Mouse (Mus musculus): Measurements from ENCODE around the gene Dnajb11. TPM values are rescaled to one million over a fixed set of nuclear protein-coding genes. Genes with fewer than 3 reads are reported as not detected.

Gene Dnajb11
- polyA plus RNA-seq, 1 experiment from 2014 or later = 116 TPM

DNA sequence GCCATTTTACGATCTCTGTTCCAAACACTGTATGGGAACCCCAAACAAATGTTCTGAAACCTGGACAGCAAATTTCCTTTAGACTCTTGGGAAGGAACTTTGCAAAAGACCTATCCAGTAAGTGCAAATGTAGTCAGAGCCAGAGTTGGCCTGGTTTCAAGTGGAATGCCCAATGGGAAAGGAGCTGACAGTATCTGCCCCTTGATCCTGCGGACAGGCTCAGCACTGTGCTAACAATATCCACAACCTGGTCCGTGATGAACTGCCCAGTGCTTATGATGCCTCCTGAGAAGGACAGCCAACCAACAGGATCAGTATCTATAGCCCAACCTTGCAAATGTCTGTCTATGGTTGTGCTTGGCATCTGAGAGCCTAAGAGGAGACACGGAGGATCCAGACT, 12.2 kb upstream of the Dnajb11 start:
- no peaks in the 10 kb centered on the region for H3K27me3 ChIP-seq (ENCODE audit: control insufficient read depth, insufficient read depth, low read length)
- ATAC-seq (ENCODE audit: low FRiP score) (no peak), DNase-seq (ENCODE audit: low spot score) (no peak)
- no peaks in the 10 kb centered on the region for H3K9me3 ChIP-seq (ENCODE audit: control insufficient read depth, low read length)
- no peak overlapping the region for H3K4me2 ChIP-seq (replicated peaks; ENCODE audit: low read depth, low read length)
- WGBS = 92% methylated on average over 4 of the region's 4 CpGs
- H3K27ac ChIP-seq (ENCODE audit: low read depth, low read length) = no peak overlapping the region
- H3K4me1 ChIP-seq (replicated peaks; ENCODE audit: control insufficient read depth, insufficient read depth, low read length) = no peaks in the 10 kb centered on the region
- H3K4me3 ChIP-seq (ENCODE audit: low read depth, low read length) = no peak overlapping the region
- no peaks in the 10 kb centered on the region for H3K36me3 ChIP-seq (ENCODE audit: control insufficient read depth, insufficient read depth, low read length)
- H3K9ac ChIP-seq (ENCODE audit: low read depth, low read length) = no peak overlapping the region

DNA sequence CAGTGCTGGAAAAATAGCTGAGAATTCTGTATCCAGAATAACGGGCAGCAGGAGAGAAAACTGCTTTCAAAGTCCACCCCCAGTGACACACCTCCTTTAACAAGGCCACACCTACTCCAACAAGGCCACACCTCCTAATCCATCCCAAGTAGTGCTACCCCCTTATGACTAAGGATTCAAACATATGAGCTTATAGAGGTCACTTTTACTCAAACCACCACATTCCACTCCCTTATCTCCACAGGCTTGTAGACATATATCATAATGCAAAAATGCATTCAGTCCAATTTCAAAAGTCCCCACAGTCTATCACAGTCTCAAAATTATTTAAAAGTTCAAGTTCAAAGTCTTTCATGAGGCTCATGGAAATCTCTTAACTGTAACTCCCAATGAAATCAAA, 10.0 kb upstream of the Dnajb11 start:
- H3K27me3 ChIP-seq (ENCODE audit: control insufficient read depth, insufficient read depth, low read length) = no peaks in the 10 kb centered on the region
- H3K4me3 ChIP-seq (ENCODE audit: low read depth, low read length) = no peak overlapping the region
- H3K9me3 ChIP-seq (ENCODE audit: control insufficient read depth, low read length) = no peaks in the 10 kb centered on the region
- no peak overlapping the region for H3K4me2 ChIP-seq (replicated peaks; ENCODE audit: low read depth, low read length)
- ATAC-seq (ENCODE audit: low FRiP score) (no peak), DNase-seq (ENCODE audit: low spot score) (no peak)
- H3K27ac ChIP-seq (ENCODE audit: low read depth, low read length) = no peak overlapping the region
- 88% methylated on average over 1 of the region's 1 CpGs for WGBS
- H3K9ac ChIP-seq (ENCODE audit: low read depth, low read length) = no peak overlapping the region
- H3K36me3 ChIP-seq (ENCODE audit: control insufficient read depth, insufficient read depth, low read length) = no peaks in the 10 kb centered on the region
- H3K4me1 ChIP-seq (replicated peaks; ENCODE audit: control insufficient read depth, insufficient read depth, low read length) = no peaks in the 10 kb centered on the region

DNA sequence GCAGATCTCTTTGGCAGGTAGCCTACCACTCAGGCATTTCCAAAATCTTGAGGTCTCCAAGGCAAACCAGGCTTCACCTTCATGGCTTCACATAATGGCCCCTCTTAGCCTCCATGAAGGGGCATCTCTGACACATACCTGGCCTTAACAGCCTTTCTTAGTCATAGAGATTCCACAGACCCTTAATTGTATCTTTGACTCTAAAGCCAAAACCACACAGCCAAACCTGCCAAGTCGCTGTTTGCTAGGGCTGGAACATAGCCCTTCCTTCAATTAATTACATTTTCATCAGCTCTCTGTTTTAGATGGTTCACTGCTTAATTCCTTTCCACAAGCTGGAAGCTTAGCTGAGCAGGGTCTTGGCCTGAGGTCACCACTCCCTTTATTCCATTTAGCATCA, 9.3 kb upstream of the Dnajb11 start:
- H3K27ac ChIP-seq (ENCODE audit: low read depth, low read length) = no peak overlapping the region
- H3K27me3 ChIP-seq (ENCODE audit: control insufficient read depth, insufficient read depth, low read length) = no peaks in the 10 kb centered on the region
- DNase-seq (ENCODE audit: low spot score) = no peak
- no peaks in the 10 kb centered on the region for H3K4me1 ChIP-seq (replicated peaks; ENCODE audit: control insufficient read depth, insufficient read depth, low read length)
- no peak overlapping the region for H3K4me2 ChIP-seq (replicated peaks; ENCODE audit: low read depth, low read length)
- no peaks in the 10 kb centered on the region for H3K9me3 ChIP-seq (ENCODE audit: control insufficient read depth, low read length)
- no peak overlapping the region for H3K9ac ChIP-seq (ENCODE audit: low read depth, low read length)
- 90% methylated on average over 1 of the region's 1 CpGs for WGBS
- H3K4me3 ChIP-seq (ENCODE audit: low read depth, low read length) = no peak overlapping the region
- H3K36me3 ChIP-seq (ENCODE audit: control insufficient read depth, insufficient read depth, low read length) = no peaks in the 10 kb centered on the region
- no peak for ATAC-seq (ENCODE audit: low FRiP score)

DNA sequence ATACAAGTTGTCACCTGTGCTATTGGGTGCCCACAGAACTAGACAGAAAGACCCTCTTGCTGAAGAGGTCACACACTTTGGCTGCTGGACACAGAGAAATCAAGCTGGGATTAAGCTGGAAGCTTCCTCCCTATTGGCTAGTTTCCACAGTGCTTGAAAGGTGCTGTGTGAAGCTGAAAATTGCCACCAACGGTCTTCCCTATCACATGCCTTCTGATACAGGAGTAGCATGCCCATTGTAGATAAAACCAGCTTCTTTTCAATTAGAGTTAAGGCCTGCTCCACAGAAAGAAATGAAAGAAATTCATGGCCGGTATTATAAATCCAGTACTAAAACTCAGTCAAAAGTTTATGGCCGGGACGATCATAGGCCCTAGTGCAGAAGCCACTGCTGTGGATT, 4.9 kb upstream of the Dnajb11 start:
- peaks cover 2% of the 10 kb centered on the region; the same call in 1 of the 2 replicates for H3K4me1 ChIP-seq (replicated peaks; ENCODE audit: control insufficient read depth, insufficient read depth, low read length)
- H3K36me3 ChIP-seq (ENCODE audit: control insufficient read depth, insufficient read depth, low read length) = no peaks in the 10 kb centered on the region
- no peaks in the 10 kb centered on the region for H3K27me3 ChIP-seq (ENCODE audit: control insufficient read depth, insufficient read depth, low read length)
- no peak overlapping the region for H3K27ac ChIP-seq (ENCODE audit: low read depth, low read length)
- ATAC-seq (ENCODE audit: low FRiP score) (no peak), DNase-seq (ENCODE audit: low spot score) (no peak)
- no peak overlapping the region for H3K4me2 ChIP-seq (replicated peaks; ENCODE audit: low read depth, low read length)
- no peak overlapping the region for H3K4me3 ChIP-seq (ENCODE audit: low read depth, low read length)
- no peak overlapping the region for H3K9ac ChIP-seq (ENCODE audit: low read depth, low read length)
- WGBS = 97% methylated on average over 4 of the region's 4 CpGs
- H3K9me3 ChIP-seq (ENCODE audit: control insufficient read depth, low read length) = no peaks in the 10 kb centered on the region

DNA sequence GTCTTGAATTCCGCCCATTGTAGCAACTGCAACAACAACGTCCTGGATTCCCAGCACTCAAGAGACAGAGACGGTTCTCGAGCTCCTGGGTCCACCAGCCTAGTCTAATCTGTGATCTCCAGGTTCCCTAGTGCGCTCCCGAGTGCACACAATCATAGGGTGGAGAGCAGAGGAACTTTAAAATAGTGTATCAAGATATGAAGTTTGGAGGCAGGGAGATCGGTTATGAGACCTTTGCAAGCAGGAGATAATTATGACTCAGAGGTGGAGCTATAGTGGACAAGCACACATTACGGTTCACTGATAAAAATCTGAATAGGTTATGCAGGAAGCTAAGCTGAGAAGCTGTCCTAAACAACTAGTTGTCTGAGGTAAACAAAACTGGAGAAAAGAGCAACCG, 872 bp upstream of the Dnajb11 start:
- ATAC-seq (ENCODE audit: low FRiP score) = no peak
- no peaks in the 10 kb centered on the region for H3K27me3 ChIP-seq (ENCODE audit: control insufficient read depth, insufficient read depth, low read length)
- no peaks in the 10 kb centered on the region for H3K36me3 ChIP-seq (ENCODE audit: control insufficient read depth, insufficient read depth, low read length)
- H3K27ac ChIP-seq (ENCODE audit: low read depth, low read length) = no peak overlapping the region
- no peak for DNase-seq (ENCODE audit: low spot score)
- H3K4me2 ChIP-seq (replicated peaks; ENCODE audit: low read depth, low read length) = peak overlapping the region; percentile 74
- 13% methylated on average over 9 of the region's 9 CpGs for WGBS
- H3K9ac ChIP-seq (ENCODE audit: low read depth, low read length) = peak overlapping the region; percentile 38
- H3K9me3 ChIP-seq (ENCODE audit: control insufficient read depth, low read length) = no peaks in the 10 kb centered on the region
- H3K4me3 ChIP-seq (ENCODE audit: low read depth, low read length) = peak overlapping the region; percentile 87
- peaks cover 6% of the 10 kb centered on the region for H3K4me1 ChIP-seq (replicated peaks; ENCODE audit: control insufficient read depth, insufficient read depth, low read length)

DNA sequence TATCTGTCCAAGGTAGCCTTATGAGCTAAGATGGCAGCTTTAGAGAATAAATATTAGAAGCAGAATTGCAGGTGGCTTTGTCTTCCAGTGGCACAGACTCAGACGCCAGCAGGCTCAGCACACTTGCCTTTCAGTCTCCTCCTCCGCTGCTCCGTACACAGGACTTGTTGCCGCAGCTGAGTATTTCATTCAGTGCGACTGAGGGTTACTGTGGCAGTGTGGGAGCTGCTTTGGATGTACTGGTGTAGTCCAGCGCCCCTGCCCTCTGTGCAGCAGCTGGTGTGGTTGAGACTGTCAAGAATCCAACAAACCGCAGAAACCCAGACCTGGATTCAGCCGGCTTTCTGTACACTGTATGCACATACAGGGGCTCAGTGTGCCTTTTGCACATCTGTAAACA, 14.8 kb downstream of the Dnajb11 start:
- 89% methylated on average over 8 of the region's 8 CpGs for WGBS
- no peaks in the 10 kb centered on the region for H3K9me3 ChIP-seq (ENCODE audit: control insufficient read depth, low read length)
- DNase-seq (ENCODE audit: low spot score) (no peak), ATAC-seq (ENCODE audit: low FRiP score) (no peak)
- H3K4me1 ChIP-seq (replicated peaks; ENCODE audit: control insufficient read depth, insufficient read depth, low read length) = no peaks in the 10 kb centered on the region
- no peak overlapping the region for H3K9ac ChIP-seq (ENCODE audit: low read depth, low read length)
- H3K27ac ChIP-seq (ENCODE audit: low read depth, low read length) = no peak overlapping the region
- peaks cover 9% of the 10 kb centered on the region; the same call in 1 of the 2 replicates for H3K36me3 ChIP-seq (ENCODE audit: control insufficient read depth, insufficient read depth, low read length)
- no peak overlapping the region for H3K4me2 ChIP-seq (replicated peaks; ENCODE audit: low read depth, low read length)
- H3K4me3 ChIP-seq (ENCODE audit: low read depth, low read length) = no peak overlapping the region
- H3K27me3 ChIP-seq (ENCODE audit: control insufficient read depth, insufficient read depth, low read length) = no peaks in the 10 kb centered on the region

DNA sequence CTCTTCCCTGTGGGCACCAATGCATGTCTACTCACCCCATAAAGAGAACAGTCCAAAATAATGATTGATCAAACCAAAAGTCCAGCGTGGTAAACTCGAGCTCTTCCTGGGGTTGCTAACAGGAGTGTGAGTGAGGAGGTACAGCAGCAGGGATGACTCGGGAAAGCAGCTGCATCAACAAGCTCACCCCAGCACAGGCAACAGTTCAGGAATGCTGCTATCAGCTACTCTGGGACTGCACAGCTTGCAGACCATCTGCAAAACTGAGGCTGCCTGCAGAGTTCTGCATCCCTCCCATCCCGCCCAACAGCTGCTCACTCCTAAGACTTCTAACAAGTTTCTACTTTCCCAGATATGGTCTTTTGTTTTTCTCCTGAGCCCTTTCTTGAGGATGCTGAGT, 15.7 kb downstream of the Dnajb11 start:
- Histone ChIP-seq H3K27ac (ENCODE audit: low read depth, low read length) (no peak overlapping the region), H3K36me3 (ENCODE audit: control insufficient read depth, insufficient read depth, low read length) (peaks cover 9% of the 10 kb centered on the region; the same call in 1 of the 2 replicates), H3K4me1 (replicated peaks; ENCODE audit: control insufficient read depth, insufficient read depth, low read length) (no peaks in the 10 kb centered on the region), H3K4me3 (ENCODE audit: low read depth, low read length) (no peak overlapping the region), H3K9ac (ENCODE audit: low read depth, low read length) (no peak overlapping the region), H3K27me3 (ENCODE audit: control insufficient read depth, insufficient read depth, low read length) (no peaks in the 10 kb centered on the region), H3K4me2 (replicated peaks; ENCODE audit: low read depth, low read length) (no peak overlapping the region), H3K9me3 (ENCODE audit: control insufficient read depth, low read length) (no peaks in the 10 kb centered on the region)
- DNase-seq (ENCODE audit: low spot score) = no peak
- no peak for ATAC-seq (ENCODE audit: low FRiP score)
- WGBS = 72% methylated on average over 4 of the region's 4 CpGs

DNA sequence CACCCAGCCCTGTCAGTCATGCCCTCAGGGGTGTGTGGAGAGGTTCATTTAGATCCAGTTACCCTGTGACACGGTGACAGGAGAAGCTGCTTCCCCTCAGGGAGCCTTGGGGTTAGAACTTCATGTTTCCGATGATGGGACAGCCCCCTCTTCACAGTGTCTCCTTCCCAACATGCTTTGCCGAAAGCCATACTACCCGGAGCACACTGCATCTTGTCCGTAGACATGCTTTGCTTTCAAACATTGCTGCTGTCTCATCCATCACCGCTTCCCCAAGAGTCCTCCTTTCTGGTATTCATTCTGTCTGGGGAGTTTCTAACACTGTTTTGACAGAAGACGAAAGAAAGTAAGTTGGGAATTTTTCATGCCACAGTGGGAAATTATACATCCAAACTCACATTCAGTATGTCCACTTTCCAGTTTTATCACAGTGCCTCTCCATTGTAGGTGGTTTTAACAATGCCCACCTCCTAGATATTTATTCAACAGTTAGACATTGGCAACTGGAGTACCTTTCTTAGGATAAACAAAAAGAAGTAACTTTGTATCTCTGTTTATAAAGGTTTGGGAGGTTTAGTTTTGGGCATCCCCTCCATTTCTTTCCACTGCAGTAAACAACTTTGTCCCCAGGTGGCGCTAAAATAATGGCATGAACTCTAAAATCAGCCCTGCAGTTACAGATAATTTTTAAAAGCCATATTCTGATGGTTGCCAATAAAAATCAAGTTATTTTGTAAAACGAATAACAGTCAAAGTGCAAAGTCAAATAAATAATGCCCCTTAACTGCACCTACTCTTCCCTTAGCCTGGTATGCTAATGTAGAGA, 18.8 kb downstream of the Dnajb11 start:
- ATAC-seq (ENCODE audit: low FRiP score) (no peak), DNase-seq (ENCODE audit: low spot score) (peak; percentile 71)
- Histone ChIP-seq H3K4me1 (replicated peaks; ENCODE audit: control insufficient read depth, insufficient read depth, low read length) (no peaks in the 10 kb centered on the region), H3K4me3 (ENCODE audit: low read depth, low read length) (no peak overlapping the region), H3K27ac (ENCODE audit: low read depth, low read length) (no peak overlapping the region), H3K27me3 (ENCODE audit: control insufficient read depth, insufficient read depth, low read length) (no peaks in the 10 kb centered on the region), H3K9me3 (ENCODE audit: control insufficient read depth, low read length) (no peaks in the 10 kb centered on the region), H3K36me3 (ENCODE audit: control insufficient read depth, insufficient read depth, low read length) (0 out of 2 replicates have a peak, but pooled peaks cover 2% of the 10 kb centered on the region), H3K9ac (ENCODE audit: low read depth, low read length) (no peak overlapping the region), H3K4me2 (replicated peaks; ENCODE audit: low read depth, low read length) (no peak overlapping the region)
- WGBS = 48% methylated on average over 9 of the region's 9 CpGs

DNA sequence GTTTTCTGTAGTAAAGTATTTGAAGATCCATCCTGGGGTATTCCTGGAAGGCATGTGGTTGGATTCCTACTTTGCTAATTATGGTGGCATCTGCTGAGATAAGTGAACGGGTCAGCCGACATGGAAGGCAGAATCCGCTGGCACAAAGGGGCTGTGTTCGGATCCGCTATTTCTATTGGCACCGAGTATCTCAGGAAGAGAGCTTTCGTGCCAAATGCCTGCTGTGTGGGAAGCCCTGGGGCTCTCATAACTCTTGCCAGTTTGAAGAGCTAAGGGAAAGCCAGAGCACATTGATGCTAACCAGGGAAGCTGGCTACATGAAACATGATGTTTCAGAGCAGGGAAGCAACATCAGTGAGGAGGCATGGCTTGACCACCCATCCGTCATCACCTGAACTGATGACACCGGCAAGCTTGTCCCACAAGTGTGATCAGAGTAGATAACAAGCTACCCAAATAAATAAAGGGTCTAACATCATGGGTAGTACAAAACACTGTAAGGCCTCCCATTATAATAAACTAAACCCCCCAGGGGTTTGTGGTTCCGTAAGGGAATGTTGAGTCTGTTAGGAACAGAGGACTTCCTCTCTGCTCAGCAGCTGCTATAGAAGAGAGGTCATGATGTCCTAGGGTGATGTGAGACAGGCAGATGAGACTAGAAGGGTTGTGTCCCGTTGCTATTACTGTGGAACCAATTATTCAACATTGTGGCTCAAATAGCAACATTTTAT, 20.2 kb downstream of the Dnajb11 start:
- H3K27me3 ChIP-seq (ENCODE audit: control insufficient read depth, insufficient read depth, low read length) = no peaks in the 10 kb centered on the region
- ATAC-seq (ENCODE audit: low FRiP score) (no peak), DNase-seq (ENCODE audit: low spot score) (no peak)
- no peaks in the 10 kb centered on the region for H3K9me3 ChIP-seq (ENCODE audit: control insufficient read depth, low read length)
- no peaks in the 10 kb centered on the region for H3K4me1 ChIP-seq (replicated peaks; ENCODE audit: control insufficient read depth, insufficient read depth, low read length)
- WGBS = 80% methylated on average over 11 of the region's 11 CpGs
- no peak overlapping the region for H3K27ac ChIP-seq (ENCODE audit: low read depth, low read length)
- H3K9ac ChIP-seq (ENCODE audit: low read depth, low read length) = no peak overlapping the region
- H3K36me3 ChIP-seq (ENCODE audit: control insufficient read depth, insufficient read depth, low read length) = no peaks in the 10 kb centered on the region
- no peak overlapping the region for H3K4me3 ChIP-seq (ENCODE audit: low read depth, low read length)
- no peak overlapping the region for H3K4me2 ChIP-seq (replicated peaks; ENCODE audit: low read depth, low read length)

All from hindbrain, embryonic 11.5 days (tissue).